Mouse (Mus musculus) thymus, adult 2 months (tissue): Measurements from ENCODE around the gene Akr1a1. TPM values are rescaled to one million over a fixed set of nuclear protein-coding genes. Genes with fewer than 3 reads are reported as not detected.
A peak's percentile ranks its signal among the peaks of the same experiment; 100 is the strongest.

ENCODE experiments used
- DNase-seq: peaks from one replicate; pipeline ENCODE4 v3.0.0; 2021
- H3K27ac ChIP-seq: fragments of 200-500 bp; 2 replicates; pipeline ENCODE4 v1.5.1; 2012; ENCODE audit warnings: low read length, control low read depth; ENCODE audit not compliant: control insufficient read depth, insufficient read depth
- H3K27me3 ChIP-seq: fragments of 200-500 bp; 2 replicates; pipeline ENCODE4 v1.6.1; 2012; ENCODE audit warnings: mild to moderate bottlenecking, low read length, moderate library complexity, mixed read lengths; ENCODE audit not compliant: control insufficient read depth, insufficient read depth
- H3K36me3 ChIP-seq: fragments of 200-500 bp; 2 replicates; pipeline ENCODE4 v1.6.1; 2012; ENCODE audit warnings: mild to moderate bottlenecking, low read length, moderate library complexity; ENCODE audit not compliant: control insufficient read depth, insufficient read depth
- H3K4me1 ChIP-seq: fragments of 200-500 bp; replicated peaks from 2 replicates; pipeline ENCODE4 v1.6.1; 2012; ENCODE audit warnings: low read length; ENCODE audit not compliant: control insufficient read depth, insufficient read depth
- H3K4me3 ChIP-seq: fragments of 200-500 bp; 2 replicates; pipeline ENCODE4 v1.5.1; 2012; ENCODE audit warnings: mild to moderate bottlenecking, low read length, control low read depth, moderate library complexity; ENCODE audit not compliant: control insufficient read depth, insufficient read depth
- CTCF ChIP-seq: fragments of 200-500 bp; IDR thresholded peaks from 2 replicates; pipeline ENCODE4 v1.5.1; 2012; ENCODE audit warnings: mild to moderate bottlenecking, control low read depth, low read length, moderate library complexity, borderline replicate concordance; ENCODE audit not compliant: control insufficient read depth, poor library complexity, insufficient read depth; ENCODE audit errors: extremely low read depth
- POLR2A ChIP-seq: fragments of 200-500 bp; IDR thresholded peaks from 2 replicates; pipeline ENCODE4 v1.6.1; 2012; ENCODE audit warnings: mild to moderate bottlenecking, low read length, control low read depth, moderate library complexity; ENCODE audit not compliant: control insufficient read depth, poor library complexity, insufficient read depth; ENCODE audit errors: extremely low read depth
- WGBS: fragments of 180-500 bp; shearing (Covaris S2); methylation state at CpG from one replicate; pipeline ENCODE4 v1.1.7; 2018; 5-methylcytosine and 5-hydroxymethylcytosine counted together
- polyA plus RNA-seq: library from polyadenylated mRNA; depleted of rRNA; stranded (reverse); fragments of >200 nt; gene quantifications from 2 replicates; pipeline ENCODE4 v1.2.3, GENCODE M21; 2012

Gene Akr1a1
- polyA plus RNA-seq, 1 experiment = 565 TPM

- DNase-seq = peak; percentile 79
- WGBS = 8% methylated on average over 23 of the region's 23 CpGs
- TF ChIP-seq CTCF = no peak
- no peak for TF ChIP-seq POLR2A
- Histone ChIP-seq H3K4me1 (peaks cover 3% of the 10 kb centered on the region), H3K4me3 (peak within 1 kb of the TSS; percentile 77), H3K27ac (peak within 1 kb of the TSS; percentile 48), H3K27me3 (no peaks in the 10 kb centered on the region), H3K36me3 (no peaks in the 10 kb centered on the region)
Measured at GRCm38 (mm10) chr4:116627722-116628662, 23.5 kb downstream of the Akr1a1 start, which contains the start of gene Nasp. Gene Nasp, minus strand, starts transcription at chr4:116627941.

- Histone ChIP-seq H3K27ac (peak overlapping the region; percentile 48), H3K4me3 (peak overlapping the region; percentile 77), H3K27me3 (no peaks in the 10 kb centered on the region), H3K4me1 (peaks cover 3% of the 10 kb centered on the region), H3K36me3 (no peaks in the 10 kb centered on the region)
- DNase-seq = peak; percentile 92
- WGBS = 1% methylated on average over 13 of the region's 13 CpGs
- TF ChIP-seq CTCF (no peak), POLR2A (peak; percentile 62; the same call in 1 of the 2 replicates)
Measured at GRCm38 (mm10) chr4:116627359-116627716, 24.1 kb downstream of the Akr1a1 start.

- Histone ChIP-seq H3K27ac (peak overlapping the region; percentile 48), H3K27me3 (no peaks in the 10 kb centered on the region), H3K4me3 (peak overlapping the region; percentile 77), H3K36me3 (peaks cover under 1% of the 10 kb centered on the region; the same call in 1 of the 2 replicates), H3K4me1 (peaks cover 3% of the 10 kb centered on the region)
- no peak for TF ChIP-seq POLR2A
- 0 out of 2 replicates have a peak, but pooled peaks have one; percentile 33 for TF ChIP-seq CTCF
- peak; percentile 84 for DNase-seq
- under 1% methylated on average over 53 of the region's 53 CpGs for WGBS
Measured at GRCm38 (mm10) chr4:116626658-116627358, 24.7 kb downstream of the Akr1a1 start.

GRCm38 (mm10) chr4:116624831-116625230 lies 26.6 kb downstream of the Akr1a1 start:
- Histone ChIP-seq H3K27me3 (no peaks in the 10 kb centered on the region), H3K36me3 (peaks cover 16% of the 10 kb centered on the region), H3K4me3 (no peak overlapping the region), H3K27ac (no peak overlapping the region), H3K4me1 (peaks cover 3% of the 10 kb centered on the region)
- TF ChIP-seq CTCF = no peak
- no peak for TF ChIP-seq POLR2A
- no peak for DNase-seq
- 94% methylated on average over 4 of the region's 4 CpGs for WGBS

GRCm38 (mm10) chr4:116615237-116615636 lies 36.2 kb downstream of the Akr1a1 start:
- H3K27me3 ChIP-seq = no peaks in the 10 kb centered on the region
- H3K36me3 ChIP-seq = peaks cover 61% of the 10 kb centered on the region
- whole genome bisulfite sequencing = over 99% methylated on average over 2 of the region's 2 CpGs
- DNase-seq = no peak
- H3K27ac ChIP-seq = no peak overlapping the region
- TF ChIP-seq CTCF = no peak
- no peak for TF ChIP-seq POLR2A
- no peak overlapping the region for H3K4me3 ChIP-seq
- no peaks in the 10 kb centered on the region for H3K4me1 ChIP-seq

GRCm38 (mm10) chr4:116612621-116613020 lies 38.9 kb downstream of the Akr1a1 start:
- Histone ChIP-seq H3K4me3 (no peak overlapping the region), H3K4me1 (no peaks in the 10 kb centered on the region), H3K27me3 (no peaks in the 10 kb centered on the region), H3K27ac (no peak overlapping the region), H3K36me3 (peaks cover 69% of the 10 kb centered on the region)
- DNase-seq = no peak
- WGBS = 98% methylated on average over 2 of the region's 2 CpGs
- TF ChIP-seq CTCF (no peak), POLR2A (no peak)
